Mouse (Mus musculus) splenic B cell, adult 2 months (primary cell): ENCODE results near the gene Tmem8.
A peak's percentile ranks its signal among the peaks of the same experiment; 100 is the strongest.
"Not testable (repeated sequence)": the region's sequence is repeated elsewhere in the genome, so short reads cannot be mapped to it uniquely, and the experiment has no call there.

Source experiments
- DNase-seq: peaks from one replicate; pipeline ENCODE4 v3.0.0-alpha.2; 2011; ENCODE audit warnings: low read depth, low spot score
- H3K27me3 ChIP-seq: 2 replicates; pipeline ENCODE4 v1.6.1; 2012; ENCODE audit warnings: mild to moderate bottlenecking, low read length, moderate library complexity, mixed read lengths; ENCODE audit not compliant: control insufficient read depth, poor library complexity, insufficient read depth, severe bottlenecking
- H3K36me3 ChIP-seq: 2 replicates; pipeline ENCODE4 v1.6.1; 2012; ENCODE audit warnings: mild to moderate bottlenecking, low read length, moderate library complexity, mixed read lengths; ENCODE audit not compliant: control insufficient read depth, poor library complexity, insufficient read depth, severe bottlenecking

The Tmem8 gene

GRCm38 (mm10) chr17:26098461-26098860 lies 14.6 kb upstream of the Tmem8 start:
- Histone ChIP-seq H3K36me3 (no peaks in the 10 kb centered on the region), H3K27me3 (no peaks in the 10 kb centered on the region)
- DNase-seq = no peak

DNA sequence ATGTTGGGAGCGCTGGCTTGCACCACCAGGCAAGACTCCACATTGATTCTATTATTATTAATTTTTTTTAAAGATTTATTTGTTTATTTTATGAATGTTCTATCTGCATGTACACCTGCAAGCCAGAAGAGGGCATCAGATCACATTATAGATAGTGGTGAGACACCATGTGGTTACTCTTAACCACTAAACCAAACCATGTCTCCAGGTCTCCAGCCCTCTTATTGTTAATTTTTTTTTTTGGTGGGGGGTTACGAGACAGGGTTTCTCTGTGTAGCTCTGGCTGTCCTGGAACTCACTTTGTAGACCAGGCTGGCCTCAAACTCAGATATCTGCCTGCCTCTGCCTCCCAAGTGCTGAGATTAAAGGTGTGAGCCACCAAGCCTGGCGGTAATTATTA lies 13.8 kb upstream of the Tmem8 start:
- peak; percentile 57 for DNase-seq
- H3K27me3 ChIP-seq, H3K36me3 ChIP-seq: not testable (repeated sequence)

DNA sequence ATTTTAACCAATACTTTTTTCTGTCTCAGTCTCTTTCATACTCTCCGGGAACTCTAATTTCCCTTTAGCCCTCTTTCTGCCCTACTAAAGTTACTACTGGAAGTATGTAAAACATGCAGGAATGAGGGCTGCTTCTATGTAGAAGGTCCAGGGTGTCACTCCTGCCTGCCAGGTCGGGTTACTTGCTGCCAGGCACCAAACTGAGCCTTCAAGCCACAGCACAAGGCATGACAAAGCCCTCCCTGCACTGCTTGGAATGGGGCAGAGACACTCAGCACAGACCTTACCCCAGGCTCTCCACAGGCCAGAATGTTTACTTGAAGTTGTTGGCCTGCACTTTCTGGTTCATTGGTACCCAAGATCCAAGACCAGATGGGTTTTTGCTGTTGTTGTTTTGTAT lies 12.9 kb upstream of the Tmem8 start:
- Histone ChIP-seq H3K27me3 (no peaks in the 10 kb centered on the region), H3K36me3 (no peaks in the 10 kb centered on the region)
- no peak for DNase-seq

- DNase-seq = no peak
- Histone ChIP-seq H3K27me3 (no peaks in the 10 kb centered on the region), H3K36me3 (no peaks in the 10 kb centered on the region)
These were observed 11.6 kb upstream of the Tmem8 start for GRCm38 (mm10) chr17:26101478-26101877.

GRCm38 (mm10) chr17:26105619-26106018 lies 7.5 kb upstream of the Tmem8 start:
- Histone ChIP-seq H3K36me3 (no peaks in the 10 kb centered on the region), H3K27me3 (no peaks in the 10 kb centered on the region)
- no peak for DNase-seq

- Histone ChIP-seq H3K27me3 (no peaks in the 10 kb centered on the region), H3K36me3 (no peaks in the 10 kb centered on the region)
- DNase-seq = no peak
These were observed 2.9 kb upstream of the Tmem8 start for GRCm38 (mm10) chr17:26110156-26110555.

DNA sequence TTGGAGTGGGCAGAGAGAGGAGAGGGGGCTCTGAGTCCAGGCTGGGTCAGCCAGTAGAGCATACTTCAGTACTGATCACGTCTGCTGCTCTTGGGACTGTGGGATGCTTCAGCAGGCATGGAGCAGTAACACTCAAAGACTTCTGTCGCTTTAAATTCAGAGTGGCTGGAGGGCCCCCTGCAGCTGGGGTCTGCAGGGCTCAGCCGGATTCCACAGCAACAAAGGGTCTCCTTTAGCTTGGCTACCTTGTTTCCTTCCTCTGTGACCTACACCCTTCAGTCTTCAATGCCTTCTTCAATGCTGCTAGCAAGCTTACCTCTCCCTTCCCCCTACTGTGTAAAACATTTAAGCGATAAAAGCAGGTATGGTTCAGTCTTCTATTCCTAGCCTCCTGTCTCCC lies 2.1 kb upstream of the Tmem8 start:
- Histone ChIP-seq H3K36me3 (no peaks in the 10 kb centered on the region), H3K27me3 (no peaks in the 10 kb centered on the region)
- no peak for DNase-seq

DNA sequence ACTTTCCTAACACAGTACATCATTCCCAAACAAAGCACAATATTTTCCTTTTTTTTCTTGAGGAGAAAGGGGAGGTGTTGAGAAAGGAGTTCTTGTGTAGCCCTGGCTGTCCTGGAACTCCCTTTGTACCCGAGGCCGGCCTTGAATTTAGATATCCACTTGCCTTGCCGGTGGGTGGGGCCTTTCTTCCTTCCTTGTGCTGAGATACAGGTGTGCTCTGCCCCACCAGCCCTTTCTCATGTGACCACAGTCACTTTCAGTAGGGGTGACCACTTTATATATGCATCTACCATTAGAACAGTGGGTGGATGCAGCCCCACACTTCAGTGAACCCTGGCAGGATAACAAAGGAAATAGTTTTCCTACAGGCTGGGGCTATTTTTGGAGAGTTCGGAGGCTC lies 1.4 kb upstream of the Tmem8 start:
- H3K27me3 ChIP-seq = no peaks in the 10 kb centered on the region
- DNase-seq = no peak
- H3K36me3 ChIP-seq = no peaks in the 10 kb centered on the region

DNA sequence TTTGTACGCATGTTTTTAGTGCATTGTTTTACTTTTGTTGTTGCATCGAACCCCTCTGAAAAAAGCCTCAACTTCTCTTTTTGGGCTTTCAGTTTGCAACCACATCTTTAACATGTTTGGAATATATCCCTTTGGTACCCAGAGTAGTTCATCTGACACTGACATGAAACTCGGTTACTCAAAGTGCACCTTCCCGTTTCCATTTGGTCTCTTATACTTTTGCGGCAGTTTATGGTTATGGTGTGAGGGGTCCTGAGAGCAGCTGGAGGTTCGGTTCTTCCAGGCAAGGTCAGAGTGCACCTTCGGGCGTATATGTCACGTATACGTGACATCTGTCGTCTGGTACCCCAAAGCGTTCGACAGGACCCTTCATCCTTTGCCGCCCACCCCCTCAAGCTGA lies 348 bp upstream of the Tmem8 start:
- DNase-seq = peak; percentile 50
- Histone ChIP-seq H3K36me3 (no peaks in the 10 kb centered on the region), H3K27me3 (no peaks in the 10 kb centered on the region)

DNA sequence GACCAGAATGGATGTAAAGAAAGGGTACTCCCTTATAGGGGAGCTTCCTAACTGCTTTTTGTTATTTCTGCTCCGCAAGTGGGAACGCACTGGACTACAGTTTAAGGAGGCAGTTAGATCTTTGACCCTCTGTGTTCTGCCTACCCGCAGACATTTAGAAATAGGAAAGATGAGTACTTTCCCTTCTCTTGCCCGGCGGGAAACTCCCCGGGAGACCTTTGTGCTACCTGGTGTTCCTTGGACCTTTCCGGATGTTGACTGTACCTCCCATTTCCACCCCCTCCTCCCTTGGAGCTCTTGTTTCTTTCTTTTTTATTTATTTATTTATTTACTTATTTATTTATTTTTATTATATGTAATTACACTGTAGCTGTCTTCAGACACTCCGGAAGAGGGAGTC lies 962 bp downstream of the Tmem8 start:
- Histone ChIP-seq H3K36me3 (no peaks in the 10 kb centered on the region), H3K27me3 (no peaks in the 10 kb centered on the region)
- DNase-seq = no peak

DNA sequence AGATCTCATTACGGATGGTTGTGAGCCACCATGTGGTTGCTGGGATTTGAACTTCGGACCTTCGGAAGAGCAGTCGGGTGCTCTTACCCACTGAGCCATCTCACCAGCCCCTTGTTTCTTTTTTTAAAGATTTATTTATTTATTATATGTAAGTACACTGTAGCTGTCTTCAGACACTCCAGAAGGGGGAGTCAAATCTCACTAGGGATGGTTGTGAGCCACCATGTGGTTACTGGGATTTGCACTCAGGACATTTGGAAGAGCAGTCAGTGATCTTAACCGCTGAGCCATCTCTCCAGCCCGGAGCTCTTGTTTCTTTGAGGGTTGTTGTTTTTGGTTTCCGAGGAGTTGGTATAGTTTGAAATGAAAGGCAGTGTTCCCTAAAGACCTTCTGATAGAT lies 1.4 kb downstream of the Tmem8 start:
- H3K27me3 ChIP-seq, DNase-seq, H3K36me3 ChIP-seq: not testable (repeated sequence)

- no peak for DNase-seq
- H3K36me3 ChIP-seq = no peaks in the 10 kb centered on the region
These were observed 2.3 kb downstream of the Tmem8 start for GRCm38 (mm10) chr17:26115205-26115898.

GRCm38 (mm10) chr17:26115956-26116487 lies 2.9 kb downstream of the Tmem8 start:
- no peak for DNase-seq
- H3K36me3 ChIP-seq = no peaks in the 10 kb centered on the region
- H3K27me3 ChIP-seq = no peaks in the 10 kb centered on the region

More at GRCm38 (mm10) chr17:26115205-26115898, 2.3 kb downstream of the Tmem8 start:
- H3K27me3 ChIP-seq = no peaks in the 10 kb centered on the region

- H3K36me3 ChIP-seq = no peaks in the 10 kb centered on the region
- DNase-seq = no peak
- no peaks in the 10 kb centered on the region for H3K27me3 ChIP-seq
These were observed 3.6 kb downstream of the Tmem8 start for GRCm38 (mm10) chr17:26116503-26117258.
